In the genomic region with DNA sequence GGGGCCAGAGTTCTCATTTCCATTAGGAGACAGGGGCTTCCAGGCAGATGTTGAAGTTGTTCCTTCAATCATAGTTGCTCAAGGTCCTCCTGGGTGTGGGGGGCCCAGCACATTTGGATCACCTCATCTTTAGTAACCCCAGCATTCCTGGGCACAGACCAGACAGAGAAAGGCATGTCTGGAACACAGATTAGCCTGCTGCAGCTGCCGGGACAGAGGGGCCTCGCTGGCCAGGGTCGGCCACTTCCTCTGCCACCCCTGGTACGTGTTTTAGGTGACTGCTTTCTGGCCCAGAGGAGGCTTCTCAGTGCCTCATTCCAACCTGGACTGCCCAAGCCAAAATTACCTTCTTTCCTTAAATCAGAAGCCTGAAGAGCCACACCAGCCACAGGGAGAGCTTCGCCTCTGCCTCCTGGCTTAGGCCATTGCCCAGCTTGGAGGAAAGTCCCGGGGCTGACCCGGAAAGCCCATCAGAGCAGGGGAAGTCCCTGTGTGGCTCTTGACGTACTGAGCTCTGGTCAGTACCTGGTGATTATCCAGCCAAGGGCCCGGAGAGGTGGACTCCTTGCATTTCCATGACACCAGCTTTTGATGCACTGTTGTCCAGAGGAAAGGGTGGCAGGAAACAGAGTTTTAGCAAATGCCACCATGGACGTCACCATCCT, we compare ENCODE assay signal across 15 mouse cellular contexts. TPM values are rescaled to one million over a fixed set of nuclear protein-coding genes. Genes with fewer than 3 reads are reported as not detected.
"Had no signal": no experiment of that assay in that cellular context is flagged by ENCODE, and none has a peak within 500 bp of the region (broad histone marks: within the 10 kb centered on the region; RNA-seq: fewer than 3 reads in every experiment).

No protein-coding gene starts in this region.

- H3K9ac ChIP-seq: lung, embryonic 15.5 days; neural tube, embryonic 12.5 days had no signal

- H3K36me3 ChIP-seq: lung, embryonic 15.5 days; neural tube, embryonic 12.5 days had no signal

- H3K4me2 ChIP-seq: liver, embryonic 11.5 days; lung, embryonic 15.5 days; neural tube, embryonic 12.5 days had no signal

- H3K27ac ChIP-seq: lung, embryonic 15.5 days; macrophage; neural tube, embryonic 12.5 days had no signal

- H3K27me3 ChIP-seq: lung, embryonic 15.5 days; neural tube, embryonic 12.5 days had no signal

- ATAC-seq: intestine, postnatal 0 days had no signal

- H3K9me3 ChIP-seq: lung, embryonic 15.5 days; megakaryocyte, embryonic 14.5 days; neural tube, embryonic 12.5 days had no signal

- DNase-seq: kidney, postnatal 10 days; kidney, postnatal 4 days; left cerebral cortex, postnatal 4 days; lung, postnatal 14 days; midbrain, embryonic 14.5 days; thymus, postnatal 4 days had no signal

- H3K4me1 ChIP-seq: neural tube, embryonic 12.5 days had no signal

- H3K4me3 ChIP-seq: lung, embryonic 15.5 days; megakaryocyte, embryonic 14.5 days; neural tube, embryonic 12.5 days had no signal

RNA-seq across cellular contexts. Expression of gene Pllp, which starts 9.6 kb away (rescaled TPM):
- polyA plus RNA-seq: macrophage had no signal

RNA-seq across cellular contexts. Expression of gene Ccl22, which starts 39.7 kb away (rescaled TPM):
- total RNA-seq: left cerebral cortex, adult 18-20 months; left cerebral cortex, postnatal 4 days; neutrophil, adult 5-6 weeks had no signal
- polyA plus RNA-seq: kidney, embryonic 14.5 days; liver, embryonic 11.5 days; neural tube, embryonic 12.5 days had no signal
